Mouse (Mus musculus) kidney, postnatal 36 days (tissue): ENCODE measurements around the gene Sptb.

ENCODE experiments used
- DNase-seq, 2 experiments: peaks; one replicate each; pipeline ENCODE4 v3.0.0; 2021 to 2022; ENCODE audit warnings: mixed read lengths in 2 of 2

Sptb gene

DNA sequence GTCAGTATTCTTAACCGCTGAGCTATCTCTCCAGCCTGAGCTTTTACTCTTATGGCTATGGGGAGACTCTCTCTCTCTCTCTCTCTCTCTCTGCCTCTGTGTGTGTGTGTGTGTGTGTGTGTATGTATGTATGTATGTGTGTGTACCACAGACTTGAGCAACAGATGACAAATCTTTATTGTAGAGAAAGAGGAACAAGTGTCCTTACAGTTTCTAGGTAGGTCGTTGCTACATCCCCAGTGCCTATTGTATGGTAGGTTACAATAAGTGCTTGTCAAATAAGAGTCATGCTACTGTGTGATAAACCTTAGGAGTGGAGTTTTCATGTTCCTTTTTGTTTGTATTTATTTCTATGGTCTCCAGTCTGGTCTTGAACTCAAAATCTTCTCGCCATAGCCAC lies 170.2 kb downstream of the Sptb start:
- no peak for DNase-seq

DNA sequence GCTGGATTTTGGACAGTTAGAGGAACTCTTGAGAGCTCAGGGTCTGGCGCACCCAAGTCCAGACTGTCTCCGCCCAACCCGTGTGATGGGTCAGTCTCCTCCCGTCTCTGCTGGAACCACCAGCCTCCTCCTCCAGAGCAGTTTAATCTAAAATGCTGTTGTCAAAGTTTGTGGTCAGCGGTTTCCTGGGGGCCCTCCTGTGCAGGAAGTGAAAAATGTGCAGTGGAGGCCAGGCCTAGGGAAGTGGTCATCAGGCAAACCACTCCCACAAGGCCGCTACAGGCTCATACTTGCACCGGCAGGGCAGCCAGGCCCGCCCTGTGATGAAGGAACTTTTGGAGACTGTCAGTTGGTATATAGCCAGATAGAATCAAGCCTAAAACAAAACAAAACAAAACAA lies 172.9 kb downstream of the Sptb start:
- DNase-seq, result peak; percentile 63 to 64

DNA sequence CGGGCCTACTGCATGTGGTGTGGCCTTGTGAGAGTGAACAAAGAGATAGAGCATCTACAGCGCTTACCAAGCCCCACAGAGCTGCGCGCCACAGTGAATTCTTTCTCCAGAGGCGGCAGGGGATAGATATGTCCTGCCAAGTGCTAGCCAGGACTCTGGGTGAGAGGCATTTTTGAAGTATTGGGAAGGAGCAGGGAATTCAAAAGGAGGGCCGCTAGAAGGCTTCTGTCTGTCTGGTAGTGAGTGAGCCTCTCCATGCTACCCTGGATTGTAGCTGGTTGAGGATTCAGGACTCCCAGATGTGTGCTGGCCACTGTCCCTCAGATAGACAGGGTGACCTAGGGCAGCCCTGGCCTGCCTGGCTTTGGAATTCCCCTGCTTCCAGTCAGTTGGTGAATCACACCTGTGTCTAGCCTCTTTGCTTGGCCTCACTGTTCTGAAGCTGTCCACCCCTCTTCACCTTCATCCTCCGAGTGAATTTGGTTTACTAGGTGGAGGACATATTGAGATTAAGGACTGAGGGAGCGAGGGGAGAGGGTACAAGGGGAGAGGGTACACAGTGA lies 173.7 kb downstream of the Sptb start:
- no peak for DNase-seq

DNA sequence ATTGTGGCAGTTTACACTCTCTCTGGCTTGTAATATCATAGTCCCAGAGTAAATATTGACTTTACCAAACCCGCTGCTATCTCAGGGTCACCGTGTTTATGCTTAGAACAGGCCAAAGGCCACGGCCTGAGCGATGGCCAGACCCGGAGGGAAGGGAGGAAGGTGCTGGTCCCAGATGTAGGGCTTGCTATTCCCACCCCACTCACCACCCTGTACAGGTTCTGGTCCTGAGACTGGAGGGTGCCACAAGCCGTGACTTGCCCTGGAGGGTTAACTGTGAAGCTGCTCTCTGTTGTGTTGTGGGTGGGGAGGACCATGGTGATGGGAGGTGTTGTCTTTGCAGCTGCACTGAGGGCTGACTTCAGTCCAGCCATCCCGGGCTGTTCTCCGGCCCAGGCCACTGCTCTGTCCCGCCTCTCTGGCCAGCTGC lies 174.9 kb downstream of the Sptb start:
- DNase-seq, result no peak

DNA sequence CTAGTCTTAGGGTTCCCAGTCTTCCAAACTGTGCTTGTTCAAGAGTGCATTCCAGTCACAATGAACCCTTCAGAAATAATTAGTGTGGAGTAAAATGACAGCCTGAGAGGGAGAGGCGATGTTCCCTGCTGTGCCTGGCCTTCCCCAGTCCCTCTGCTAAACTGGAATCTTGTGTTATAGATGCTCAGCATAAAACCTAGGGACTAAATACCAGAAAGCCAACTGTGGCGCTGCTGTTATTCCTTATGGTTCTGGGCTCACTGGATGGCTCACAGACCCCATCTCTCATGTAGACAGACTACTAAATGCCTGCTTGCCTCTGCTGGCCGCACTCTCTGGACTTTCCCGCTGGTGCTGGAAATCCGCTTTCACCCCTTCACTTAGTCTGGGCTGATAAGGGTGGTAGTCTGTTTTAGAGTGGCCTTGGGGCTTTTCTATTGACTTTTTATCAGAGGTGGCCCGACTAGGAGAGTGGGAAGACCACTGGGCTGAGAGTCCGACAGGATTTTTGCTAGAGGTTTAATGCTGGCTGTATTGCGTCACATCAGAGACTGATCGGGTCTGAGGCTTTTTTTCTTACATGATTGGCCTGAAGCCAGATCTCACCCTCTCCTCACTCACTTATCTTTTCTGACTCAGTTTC lies 175.6 kb downstream of the Sptb start:
- DNase-seq, result peak in 1 of 2 experiments; percentile 37

DNA sequence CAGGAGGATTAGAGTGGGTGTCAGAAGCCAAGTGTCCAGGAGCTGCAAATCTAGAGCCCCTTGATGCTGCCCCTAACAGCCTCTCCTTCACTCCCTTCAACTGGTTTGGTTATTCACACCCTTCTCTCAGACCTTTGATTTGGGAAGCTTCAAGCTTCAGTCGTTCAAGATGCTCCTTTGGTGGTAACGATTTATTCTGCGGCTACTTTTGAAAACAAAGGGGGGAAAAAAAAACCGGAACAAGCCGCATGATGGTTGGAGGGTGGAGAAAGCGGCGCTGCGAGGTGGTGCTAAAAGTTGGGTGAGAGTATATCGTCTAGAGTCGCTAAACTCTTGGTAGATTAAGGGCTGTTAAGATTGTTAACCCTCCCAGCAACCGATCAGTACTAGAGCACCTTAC lies 176.1 kb downstream of the Sptb start:
- peak in 1 of 2 experiments; percentile 27 for DNase-seq

DNA sequence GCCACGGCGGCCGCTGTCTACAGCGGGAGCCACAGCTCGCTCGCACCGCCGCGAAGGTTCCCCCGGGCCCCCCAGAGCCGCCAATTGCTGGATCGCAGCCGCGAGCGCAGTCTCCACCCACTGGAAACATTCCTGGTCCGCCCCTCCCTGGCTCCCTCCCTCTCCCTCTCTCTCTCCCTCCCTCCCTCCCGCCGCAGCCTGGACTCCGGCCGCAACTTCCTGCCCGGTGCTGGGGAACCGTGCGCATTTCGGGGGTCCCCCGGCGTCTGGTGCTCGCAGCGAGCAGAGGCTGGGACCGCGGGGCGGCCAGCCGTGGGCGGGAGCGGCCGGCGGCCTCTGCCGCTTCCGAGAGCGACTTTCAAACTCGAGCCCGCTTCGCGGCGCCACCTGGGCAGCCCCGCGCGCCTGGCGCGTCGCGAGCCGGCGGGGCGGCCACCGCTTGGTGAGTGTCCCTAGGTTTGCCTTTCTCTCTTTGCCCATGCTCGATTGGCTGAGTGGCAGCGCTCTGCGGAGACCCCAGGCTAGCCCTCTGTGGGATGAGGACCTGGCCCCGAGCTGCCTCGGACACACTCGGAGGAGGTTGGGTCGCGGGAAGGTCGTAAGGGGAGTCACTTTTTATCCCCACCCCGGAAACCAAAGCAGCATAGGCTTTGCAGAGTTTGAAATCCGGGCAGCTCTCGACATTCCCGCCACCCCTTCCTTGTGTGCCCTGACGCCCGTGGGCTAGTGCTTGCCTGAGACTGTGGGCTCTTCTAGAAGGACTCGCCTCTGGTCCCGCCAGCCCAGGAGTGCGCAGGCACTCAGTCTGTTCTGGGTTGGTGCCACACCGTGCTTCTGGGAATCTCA lies 176.7 kb downstream of the Sptb start:
- DNase-seq, result peak; percentile 97

DNA sequence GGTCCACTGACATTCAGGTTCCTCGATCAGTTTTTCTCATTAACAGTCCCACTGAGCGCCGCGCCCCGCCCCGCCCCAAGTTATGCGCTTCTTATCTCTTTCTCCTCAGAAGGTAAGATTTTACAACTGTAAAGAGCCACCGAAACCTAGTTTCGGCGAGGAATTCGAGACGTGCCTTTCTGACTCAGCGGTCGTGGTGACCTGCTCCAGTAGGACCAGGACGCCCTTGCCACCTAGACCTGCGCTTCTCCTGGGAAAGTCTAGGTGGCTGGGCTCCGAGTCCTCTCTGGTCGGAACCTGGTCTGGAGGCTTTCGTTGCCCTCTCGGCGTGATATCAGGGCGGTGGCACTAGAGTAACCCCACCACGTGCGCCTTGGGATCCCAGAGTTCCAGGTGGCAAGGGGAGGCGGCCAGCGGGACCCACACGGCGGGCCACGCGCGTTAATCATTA lies 177.4 kb downstream of the Sptb start:
- no peak for DNase-seq

DNA sequence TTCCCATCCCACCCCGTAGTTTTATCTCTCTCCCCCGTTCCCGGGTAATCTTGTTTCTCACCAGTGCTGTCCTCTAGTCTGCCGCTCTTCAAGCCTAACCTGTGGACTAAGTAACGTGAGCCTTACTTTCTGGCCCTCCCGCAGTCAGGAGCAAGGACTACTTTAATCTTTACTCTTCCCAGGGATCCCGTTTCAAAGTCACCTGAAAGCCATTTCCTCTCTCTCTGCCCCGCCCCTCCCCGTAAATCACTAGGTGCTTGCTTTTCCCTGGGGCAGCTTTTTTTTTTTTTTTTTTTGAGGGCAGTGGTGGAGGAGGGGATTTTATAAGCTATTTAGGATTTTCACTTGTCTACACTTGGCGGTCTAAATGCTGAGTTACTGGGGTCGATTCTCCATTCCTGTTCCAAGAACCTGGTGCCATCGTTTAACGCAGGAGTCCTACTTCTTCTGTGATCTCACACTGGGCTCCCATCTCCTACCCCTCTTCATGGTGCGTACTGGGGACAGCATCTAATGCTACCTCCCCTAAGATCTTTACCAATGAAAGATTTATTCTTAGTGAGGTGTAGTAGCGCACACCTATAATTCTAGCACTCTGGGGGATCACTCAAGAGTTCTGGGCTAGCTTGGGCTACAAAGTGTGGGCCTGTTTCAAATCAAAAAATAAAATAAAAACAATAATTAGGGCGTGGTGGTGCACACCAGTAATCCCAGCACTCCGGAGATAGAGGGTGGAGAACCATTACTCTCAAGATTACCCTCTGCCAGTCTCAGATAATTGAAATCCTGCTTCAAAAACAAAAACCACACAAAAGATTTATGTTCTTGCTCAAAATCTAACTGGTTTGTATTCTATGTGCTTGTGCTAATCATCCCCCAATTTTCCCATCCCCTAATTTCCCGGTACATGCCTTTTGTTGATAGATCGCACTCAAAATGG lies 178.1 kb downstream of the Sptb start:
- peak; percentile 83 to 88 for DNase-seq

DNA sequence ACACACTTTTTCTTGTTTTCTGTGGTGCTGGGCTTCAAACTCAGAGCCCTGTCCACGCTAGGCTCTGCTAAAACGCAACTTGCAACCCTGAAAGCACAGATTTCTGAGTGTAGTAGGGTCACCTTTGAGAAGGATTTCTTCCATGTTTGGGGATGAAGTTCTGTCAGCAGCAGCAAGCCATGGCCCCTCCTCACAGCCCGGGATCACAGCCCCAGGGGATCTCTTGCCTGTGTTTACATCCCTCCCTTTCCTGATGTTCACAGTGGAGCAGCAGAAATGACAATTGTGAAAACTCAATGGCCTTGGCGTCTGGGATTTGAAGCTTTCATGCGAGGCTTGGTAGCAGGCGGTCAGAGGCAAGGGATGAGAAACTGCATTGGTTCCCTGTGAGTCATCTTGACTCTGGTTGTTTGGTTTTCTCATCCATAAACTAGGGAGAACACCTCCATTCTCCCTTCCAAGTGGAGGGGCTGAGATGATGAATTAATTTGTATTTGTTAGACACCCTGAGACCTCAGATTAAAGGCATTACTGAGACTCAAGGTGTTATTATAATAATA lies 179.7 kb downstream of the Sptb start, which contains the start of gene Plekhg3:
Gene Plekhg3, plus strand, starts transcription at position 312 of the 560 bp plus-strand sequence.
- no peak for DNase-seq
